Mouse (Mus musculus) sigmoid colon, adult 10 weeks (tissue): Measurements from ENCODE around the gene Mob3c. TPM values are rescaled to one million over a fixed set of nuclear protein-coding genes. Genes with fewer than 3 reads are reported as not detected.

Experiments
- polyA plus RNA-seq: library from polyadenylated mRNA; stranded (reverse); fragments of 350-450 nt; fragmentation: Illumina TruSeq; extraction: RNeasy Lipid Tissue Mini Kit (QIAGEN cat#74804); gene quantifications from one replicate; pipeline ENCODE4 v1.2.3, GENCODE M21; 2014; ENCODE audit warnings: low read depth, low replicate concordance

The Mob3c gene
- polyA plus RNA-seq = 19.8 TPM

DNA sequence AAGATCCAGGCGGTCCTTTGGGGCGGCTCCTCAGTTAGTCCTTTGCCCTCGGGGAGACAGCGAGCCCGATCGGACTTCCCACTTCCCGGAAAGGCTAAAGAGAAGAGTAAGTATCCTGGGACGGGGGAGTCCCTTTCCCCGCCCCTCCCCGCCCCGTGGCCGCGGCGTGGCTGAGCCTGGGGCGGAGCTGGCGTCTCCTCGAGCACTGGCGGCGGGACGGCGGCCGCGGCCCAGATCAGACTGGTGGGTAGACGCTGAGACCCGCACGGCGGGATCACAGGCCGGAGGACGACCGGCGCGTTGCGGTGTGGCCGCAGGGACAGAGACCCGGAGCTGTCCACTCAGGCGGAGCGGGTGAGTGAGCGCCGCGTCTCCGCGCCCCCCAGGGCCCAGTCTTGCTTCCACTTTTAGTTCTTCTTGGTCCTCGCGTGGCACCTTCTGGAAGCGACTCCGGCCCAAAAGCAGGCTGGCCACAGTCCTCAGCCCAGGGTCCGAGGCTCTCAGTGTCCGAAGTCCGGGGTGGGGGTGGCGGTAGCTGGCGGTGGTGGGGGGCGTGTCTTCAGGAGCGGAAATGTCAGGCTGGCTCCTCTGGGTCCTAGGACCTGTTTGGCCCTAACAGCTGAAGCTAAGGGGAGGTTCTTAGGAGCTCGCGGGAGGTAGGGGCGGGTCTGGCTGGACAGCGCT, at the start of gene Mob3c:
Gene Mob3c (plus strand): TSS at position 205 of the 684 bp plus-strand sequence.

DNA sequence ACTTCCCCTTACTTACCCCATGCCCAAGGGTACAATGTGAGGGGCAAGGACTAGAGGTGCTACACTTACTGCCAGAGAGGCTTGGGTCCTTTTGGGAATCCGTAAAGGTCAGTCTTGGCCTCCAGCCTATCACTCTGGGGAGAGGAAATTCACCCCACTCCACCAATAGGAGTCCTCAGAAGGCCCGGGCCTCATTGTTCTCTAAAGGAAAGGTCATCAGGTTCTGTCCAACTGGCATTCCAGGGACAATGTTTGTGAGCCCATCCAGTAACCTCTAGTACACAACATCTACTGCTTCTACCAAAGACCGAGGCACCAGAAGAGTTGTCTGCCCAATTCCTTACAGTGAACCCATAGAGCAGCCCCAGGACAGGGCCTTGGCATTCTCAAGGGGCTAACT, 47.0 kb upstream of the Mob3c start, which contains the start of gene Tex38:
Gene Tex38 (minus strand): TSS at position 101 of the 400 bp plus-strand sequence.

DNA sequence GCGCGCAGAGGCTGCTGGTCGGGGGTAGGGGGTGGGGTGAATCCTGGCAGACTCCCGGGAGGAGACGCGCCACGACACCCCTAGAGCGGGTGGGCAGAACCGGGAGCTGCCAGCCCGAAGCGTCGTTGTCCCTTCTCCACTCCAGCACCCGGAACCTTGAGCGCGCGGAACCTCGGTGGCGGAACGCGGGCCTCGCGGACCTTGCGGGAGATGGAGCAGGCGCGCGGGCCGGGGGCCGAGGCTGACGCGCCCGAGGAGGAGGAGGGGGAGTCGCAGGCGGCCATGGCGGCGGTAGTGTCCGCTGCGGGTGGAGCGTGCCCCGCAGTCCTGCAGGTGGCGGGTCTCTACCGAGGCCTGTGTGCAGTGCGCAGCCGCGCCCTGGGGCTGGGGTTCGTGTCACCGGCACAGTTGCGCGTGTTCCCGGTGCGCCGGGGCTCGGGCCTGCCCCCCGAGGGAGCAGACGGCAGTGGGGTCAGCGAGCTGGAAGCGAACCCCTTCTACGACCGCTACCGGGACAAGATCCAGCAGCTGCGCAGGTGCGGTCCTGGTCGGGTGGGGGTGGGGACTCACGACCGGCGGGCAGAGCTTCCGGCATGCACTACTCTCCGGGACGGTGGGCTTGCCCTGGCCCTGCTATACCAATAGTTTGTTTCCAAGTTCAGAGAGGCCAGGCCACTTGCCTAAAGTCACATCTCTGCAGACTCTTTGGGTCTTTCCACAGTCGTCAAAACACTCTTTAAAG, 43.0 kb upstream of the Mob3c start, which contains the start of gene Atpaf1:
Gene Atpaf1 (plus strand): TSS at position 44 of the 742 bp plus-strand sequence.

DNA sequence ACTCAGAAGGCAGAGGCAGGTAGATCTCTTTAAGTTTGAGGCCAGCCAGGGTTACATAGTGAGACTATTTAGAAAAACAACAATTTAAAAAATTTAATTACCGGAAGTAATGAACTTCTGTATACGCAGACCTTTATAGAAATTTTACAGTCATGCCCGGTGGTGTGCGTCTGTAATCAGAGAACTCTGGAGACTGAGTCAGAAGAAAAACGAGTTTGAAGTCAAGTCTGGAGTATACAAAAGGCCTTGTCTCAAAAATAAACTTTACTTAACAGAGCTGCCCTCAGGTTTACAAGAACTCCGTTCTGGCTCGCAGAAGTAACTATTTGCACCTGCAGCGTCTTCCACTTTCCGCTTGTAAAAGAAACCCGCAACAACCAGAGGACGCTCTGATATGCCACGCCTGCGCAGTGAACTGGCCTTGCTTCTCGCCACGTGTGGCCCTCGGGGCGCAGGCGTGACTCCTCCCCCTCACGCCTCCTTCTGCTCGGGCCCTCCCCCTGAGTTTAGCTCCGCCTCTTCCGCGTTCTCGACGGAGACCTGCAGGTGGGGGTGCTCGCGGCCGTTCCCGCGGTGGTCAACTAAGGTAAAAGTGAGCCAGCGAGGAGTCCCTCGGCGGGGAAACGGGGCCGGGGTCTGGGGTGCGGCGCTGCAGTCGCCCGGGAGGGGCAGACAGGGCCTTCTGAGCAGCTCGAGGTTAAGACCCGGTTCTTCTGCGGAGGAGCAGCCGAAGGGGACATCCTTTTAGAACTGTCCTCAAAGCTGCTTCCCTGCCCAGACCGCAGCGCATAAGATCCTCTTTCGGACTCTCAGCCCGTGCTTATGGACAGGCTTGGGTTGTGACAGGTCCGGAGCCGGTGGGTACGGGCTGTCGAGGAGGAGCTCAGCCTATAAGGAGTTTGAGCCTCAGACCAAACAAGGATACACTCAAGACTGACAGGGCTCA, 11.1 kb downstream of the Mob3c start, which contains the start of gene Mknk1:
Gene Mknk1 (plus strand): TSS at position 503 of the 946 bp plus-strand sequence.

GRCm38 (mm10) chr4:115884022-115884421, 56.1 kb downstream of the Mob3c start, which contains the start of gene Kncn:
Gene Kncn (plus strand): TSS chr4:115884400.

Other genes with a start within 250 kb of the Mob3c start
- not detected for gene Cyp4a32, start 227.1 kb upstream of the Mob3c start, polyA plus RNA-seq
- 4.2 TPM for gene Cyp4b1, start 180.4 kb upstream of the Mob3c start, polyA plus RNA-seq
- 92.2 TPM for gene Efcab14, start 90.3 kb upstream of the Mob3c start, polyA plus RNA-seq
- not detected for gene Tex38, start 47.1 kb upstream of the Mob3c start, polyA plus RNA-seq
- 100 TPM for gene Atpaf1, start 43.3 kb upstream of the Mob3c start, polyA plus RNA-seq
- 14.2 TPM for gene Mknk1, start 11.1 kb downstream of the Mob3c start, polyA plus RNA-seq
- not detected for gene Kncn, start 56.3 kb downstream of the Mob3c start, polyA plus RNA-seq
- gene 6430628N08Rik, start 62.6 kb downstream of the Mob3c start, polyA plus RNA-seq = not detected
- not detected for gene Dmbx1, start 111.8 kb downstream of the Mob3c start, polyA plus RNA-seq
- 4.2 TPM for gene Faah, start 189.8 kb downstream of the Mob3c start, polyA plus RNA-seq
- gene Nsun4, start 225.8 kb downstream of the Mob3c start, polyA plus RNA-seq = 8.8 TPM
- 435 TPM for gene Uqcrh, start 247.0 kb downstream of the Mob3c start, polyA plus RNA-seq
- gene Lrrc41, start 247.2 kb downstream of the Mob3c start, polyA plus RNA-seq = 7.8 TPM